Mouse (Mus musculus) erythroblast, embryonic 14.5 days (primary cell): ENCODE measurements at regions not wholly inside any gene's neighbourhood (a gene's known extent, or its start where the extent isn't known, plus 50 kb on each side); places are given as distances from the start of the nearest gene placed in this dataset.

Source experiments
- GATA1 ChIP-seq: IDR thresholded peaks from 2 replicates; pipeline ENCODE4 v1.6.1; 2012; ENCODE audit warnings: low read length, inconsistent platforms, mixed read lengths
- TAL1 ChIP-seq: IDR thresholded peaks from 3 replicates; pipeline ENCODE4 v1.6.1; 2012; ENCODE audit warnings: low read length, inconsistent platforms, mixed read lengths

- TF ChIP-seq GATA1 (no peak), TAL1 (no peak)
Observed at GRCm38 (mm10) chr6:31096787-31097186, 137.9 kb upstream of the Klf14 start.
